Mouse (Mus musculus): ENCODE measurements around the gene Svep1. TPM values are rescaled to one million over a fixed set of nuclear protein-coding genes. Genes with fewer than 3 reads are reported as not detected.

Svep1 gene
- polyA plus RNA-seq, 1 experiment, result 0.08 TPM

DNA sequence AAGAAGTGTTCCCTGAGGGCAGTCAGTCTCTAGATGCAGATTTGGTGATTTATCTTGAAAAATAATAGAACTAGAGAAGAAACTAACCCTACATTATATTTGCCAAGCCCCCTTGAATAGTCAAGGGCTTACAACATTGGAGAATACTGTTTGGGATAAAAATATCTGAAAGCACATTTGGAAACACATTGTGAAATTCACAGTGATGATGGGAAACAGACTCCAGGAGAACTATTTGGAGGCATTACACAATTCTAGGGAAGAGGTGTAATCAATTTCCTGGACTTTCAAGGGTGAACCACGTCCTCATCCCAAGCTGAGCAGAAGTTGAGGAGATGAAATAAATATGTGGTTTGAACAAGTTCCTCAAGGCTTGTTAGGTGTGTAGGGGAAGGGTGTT is 57.5 kb downstream of the Svep1 start:
- H3K79me2 ChIP-seq (ENCODE audit: control insufficient read depth, insufficient read depth), result no peaks in the 10 kb centered on the region
- no peak overlapping the region for H3ac ChIP-seq (ENCODE audit: control insufficient read depth, insufficient read length)
- H3K27me3 ChIP-seq (ENCODE audit: control insufficient read depth, insufficient read depth, insufficient read length), result no peaks in the 10 kb centered on the region
- no peak overlapping the region for H3K4me2 ChIP-seq (ENCODE audit: low read depth)
- H3K4me3 ChIP-seq, result no peak overlapping the region
- no peaks in the 10 kb centered on the region for H3K36me3 ChIP-seq (ENCODE audit: control insufficient read depth, insufficient read depth)
- TF ChIP-seq POLR2A (IDR thresholded peaks at IDR 0.05; ENCODE audit: insufficient read length, low read depth), result no peak
- TF ChIP-seq E2F4 (IDR thresholded peaks at IDR 0.05; ENCODE audit: insufficient read depth), result no peak
- no peak for TF ChIP-seq MYOG (IDR thresholded peaks at IDR 0.05; ENCODE audit: control insufficient read depth in 1 of 3, insufficient read depth in 1 of 3, insufficient read length in 2 of 3, low read depth in 2 of 3)
- TF ChIP-seq TCF3 (IDR thresholded peaks at IDR 0.05; ENCODE audit: insufficient read length, low read depth), result no peak
- no peak for TF ChIP-seq SRF (IDR thresholded peaks at IDR 0.05; ENCODE audit: control insufficient read depth, insufficient read length, low read depth)
- no peak for TF ChIP-seq CEBPB (IDR thresholded peaks at IDR 0.05; ENCODE audit: insufficient read depth, poor library complexity, severe bottlenecking)
- TF ChIP-seq MYOD1 (IDR thresholded peaks at IDR 0.05; ENCODE audit: control insufficient read depth in 1 of 3, insufficient read length in 2 of 3, low read depth in 2 of 3), result no peak
- no peak for TF ChIP-seq TCF12 (IDR thresholded peaks at IDR 0.05; ENCODE audit: insufficient read depth, poor library complexity, severe bottlenecking)
- no peak for TF ChIP-seq USF1 (IDR thresholded peaks at IDR 0.05; ENCODE audit: low read depth)
- no peak for TF ChIP-seq REST (IDR thresholded peaks at IDR 0.05; ENCODE audit: insufficient read depth, insufficient read length)
- no peak for TF ChIP-seq POLR2AphosphoS2 (IDR thresholded peaks at IDR 0.05; ENCODE audit: insufficient read length, low read depth)
- TF ChIP-seq MAX (IDR thresholded peaks at IDR 0.05; ENCODE audit: low read depth), result no peak

DNA sequence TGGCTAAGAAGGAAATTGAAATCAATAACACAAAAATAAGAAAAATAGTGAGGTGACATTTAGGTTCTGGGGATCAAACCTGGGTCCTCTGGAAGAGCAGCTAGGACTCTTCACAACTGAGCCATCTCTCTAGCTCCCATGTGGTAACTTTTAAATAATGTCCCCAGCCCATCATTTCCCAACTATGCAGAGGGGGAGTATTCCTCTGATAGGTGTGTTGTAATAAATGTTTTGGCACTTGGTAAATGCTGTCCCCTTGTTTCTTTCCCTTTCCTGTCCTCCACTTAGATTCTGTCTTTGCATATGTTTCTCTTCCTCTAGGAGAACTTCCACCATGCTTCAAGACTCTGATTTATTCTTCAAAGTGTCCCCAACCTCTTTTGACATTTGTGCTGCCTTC is 58.1 kb downstream of the Svep1 start:
- Histone ChIP-seq H3ac (ENCODE audit: control insufficient read depth, insufficient read length) (no peak overlapping the region), H3K27me3 (ENCODE audit: control insufficient read depth, insufficient read depth, insufficient read length) (no peaks in the 10 kb centered on the region), H3K4me2 (ENCODE audit: low read depth) (no peak overlapping the region), H3K36me3 (ENCODE audit: control insufficient read depth, insufficient read depth) (no peaks in the 10 kb centered on the region), H3K79me2 (ENCODE audit: control insufficient read depth, insufficient read depth) (no peaks in the 10 kb centered on the region), H3K4me3 (no peak overlapping the region)
- TF ChIP-seq E2F4 (IDR thresholded peaks at IDR 0.05; ENCODE audit: insufficient read depth) (no peak), TCF3 (IDR thresholded peaks at IDR 0.05; ENCODE audit: insufficient read length, low read depth) (no peak), MAX (IDR thresholded peaks at IDR 0.05; ENCODE audit: low read depth) (no peak), MYOD1 (IDR thresholded peaks at IDR 0.05; ENCODE audit: control insufficient read depth in 1 of 3, insufficient read length in 2 of 3, low read depth in 2 of 3) (no peak), MYOG (IDR thresholded peaks at IDR 0.05; ENCODE audit: control insufficient read depth in 1 of 3, insufficient read depth in 1 of 3, insufficient read length in 2 of 3, low read depth in 2 of 3) (no peak), POLR2A (IDR thresholded peaks at IDR 0.05; ENCODE audit: insufficient read length, low read depth) (no peak), REST (IDR thresholded peaks at IDR 0.05; ENCODE audit: insufficient read depth, insufficient read length) (no peak), USF1 (IDR thresholded peaks at IDR 0.05; ENCODE audit: low read depth) (no peak), SRF (IDR thresholded peaks at IDR 0.05; ENCODE audit: control insufficient read depth, insufficient read length, low read depth) (no peak), POLR2AphosphoS2 (IDR thresholded peaks at IDR 0.05; ENCODE audit: insufficient read length, low read depth) (no peak)

DNA sequence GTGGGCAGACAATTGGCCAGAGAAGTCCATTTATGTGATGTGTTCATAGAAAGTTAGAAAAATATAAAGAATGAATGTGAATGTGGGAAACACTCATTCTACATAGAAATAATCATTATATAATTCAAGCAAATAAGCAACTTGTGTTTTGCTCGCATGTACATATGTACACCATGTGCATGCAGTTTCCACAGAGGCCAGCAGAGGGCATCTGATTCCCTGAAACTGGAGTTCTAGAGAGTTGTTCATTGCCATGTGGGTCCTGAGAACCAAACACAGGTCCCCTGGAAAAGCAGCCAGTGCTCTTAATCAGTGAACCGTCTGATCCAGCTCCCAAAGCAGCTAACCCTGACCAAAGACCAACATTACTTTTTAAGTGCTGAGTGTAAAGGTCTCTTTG is 60.0 kb downstream of the Svep1 start:
- TF ChIP-seq TCF3 (IDR thresholded peaks at IDR 0.05; ENCODE audit: insufficient read length, low read depth) (no peak), MAX (IDR thresholded peaks at IDR 0.05; ENCODE audit: low read depth) (no peak), POLR2A (IDR thresholded peaks at IDR 0.05; ENCODE audit: insufficient read length, low read depth) (no peak), SRF (IDR thresholded peaks at IDR 0.05; ENCODE audit: control insufficient read depth, insufficient read length, low read depth) (no peak), E2F4 (IDR thresholded peaks at IDR 0.05; ENCODE audit: insufficient read depth) (no peak), USF1 (IDR thresholded peaks at IDR 0.05; ENCODE audit: low read depth) (no peak), REST (IDR thresholded peaks at IDR 0.05; ENCODE audit: insufficient read depth, insufficient read length) (no peak), TCF12 (IDR thresholded peaks at IDR 0.05; ENCODE audit: insufficient read depth, poor library complexity, severe bottlenecking) (no peak), POLR2AphosphoS2 (IDR thresholded peaks at IDR 0.05; ENCODE audit: insufficient read length, low read depth) (no peak)
- H3ac ChIP-seq (ENCODE audit: control insufficient read depth, insufficient read length), result no peak overlapping the region
- no peaks in the 10 kb centered on the region for H3K79me2 ChIP-seq (ENCODE audit: control insufficient read depth, insufficient read depth)
- no peaks in the 10 kb centered on the region for H3K27me3 ChIP-seq (ENCODE audit: control insufficient read depth, insufficient read depth, insufficient read length)
- no peak overlapping the region for H3K4me2 ChIP-seq (ENCODE audit: low read depth)
- H3K4me3 ChIP-seq, result no peak overlapping the region
- H3K36me3 ChIP-seq (ENCODE audit: control insufficient read depth, insufficient read depth), result no peaks in the 10 kb centered on the region

DNA sequence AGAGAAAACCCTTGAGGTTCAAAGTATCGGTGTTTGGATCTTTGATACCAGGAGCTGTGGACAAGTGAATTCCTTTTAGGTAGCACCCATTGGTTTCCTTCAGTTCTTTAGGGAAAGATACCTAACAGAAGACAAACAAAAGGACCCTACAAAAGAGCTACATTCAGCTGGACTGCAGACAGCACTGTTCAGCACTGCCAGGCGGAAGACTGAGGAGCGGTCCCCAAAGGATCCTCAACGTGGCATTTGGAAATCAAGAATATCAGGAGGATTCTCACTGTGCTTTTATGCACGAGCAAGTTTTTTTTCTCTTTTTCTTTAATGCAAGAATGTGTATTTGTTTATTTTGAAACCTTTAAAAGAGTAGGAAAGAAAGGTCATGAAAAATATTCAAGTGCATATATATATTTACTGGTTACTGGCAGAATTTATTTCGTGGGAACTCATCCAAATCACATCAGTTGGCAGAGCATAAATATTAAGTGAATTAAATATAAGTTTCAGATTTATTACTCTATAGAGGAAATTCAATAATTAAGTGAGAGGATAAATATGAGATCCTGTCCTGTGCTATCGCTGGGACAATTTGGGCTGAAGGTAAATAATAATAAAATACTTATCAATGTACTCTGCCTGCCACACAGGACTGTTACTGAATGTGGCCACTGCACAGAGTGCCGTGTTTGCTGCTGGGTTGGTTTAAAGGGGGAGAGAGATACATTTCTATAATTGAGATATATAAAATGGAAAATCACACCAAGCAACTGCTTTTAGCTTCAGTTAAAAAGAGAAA is 66.7 kb downstream of the Svep1 start:
- Histone ChIP-seq H3K4me2 (ENCODE audit: low read depth) (no peak overlapping the region), H3K27me3 (ENCODE audit: control insufficient read depth, insufficient read depth, insufficient read length) (no peaks in the 10 kb centered on the region), H3K36me3 (ENCODE audit: control insufficient read depth, insufficient read depth) (no peaks in the 10 kb centered on the region), H3K79me2 (ENCODE audit: control insufficient read depth, insufficient read depth) (no peaks in the 10 kb centered on the region), H3K4me3 (no peak overlapping the region), H3ac (ENCODE audit: control insufficient read depth, insufficient read length) (no peak overlapping the region)
- TF ChIP-seq POLR2A (IDR thresholded peaks at IDR 0.05; ENCODE audit: insufficient read length, low read depth), result no peak
- TF ChIP-seq MAX (IDR thresholded peaks at IDR 0.05; ENCODE audit: low read depth), result no peak
- no peak for TF ChIP-seq CEBPB (IDR thresholded peaks at IDR 0.05; ENCODE audit: insufficient read depth, poor library complexity, severe bottlenecking)
- TF ChIP-seq MYOD1 (IDR thresholded peaks at IDR 0.05; ENCODE audit: control insufficient read depth in 1 of 3, insufficient read length in 2 of 3, low read depth in 2 of 3), result no peak
- TF ChIP-seq SRF (IDR thresholded peaks at IDR 0.05; ENCODE audit: control insufficient read depth, insufficient read length, low read depth), result no peak
- no peak for TF ChIP-seq POLR2AphosphoS2 (IDR thresholded peaks at IDR 0.05; ENCODE audit: insufficient read length, low read depth)
- no peak for TF ChIP-seq USF1 (IDR thresholded peaks at IDR 0.05; ENCODE audit: low read depth)
- TF ChIP-seq TCF12 (IDR thresholded peaks at IDR 0.05; ENCODE audit: insufficient read depth, poor library complexity, severe bottlenecking), result no peak
- TF ChIP-seq TCF3 (IDR thresholded peaks at IDR 0.05; ENCODE audit: insufficient read length, low read depth), result no peak
- TF ChIP-seq E2F4 (IDR thresholded peaks at IDR 0.05; ENCODE audit: insufficient read depth), result no peak
- TF ChIP-seq MYOG (IDR thresholded peaks at IDR 0.05; ENCODE audit: control insufficient read depth in 1 of 3, insufficient read depth in 1 of 3, insufficient read length in 2 of 3, low read depth in 2 of 3), result no peak
- no peak for TF ChIP-seq REST (IDR thresholded peaks at IDR 0.05; ENCODE audit: insufficient read depth, insufficient read length)
